Mouse (Mus musculus) common myeloid progenitor, adult 5-6 weeks (primary cell): Measurements from ENCODE around the gene Arhgef10l. TPM values are rescaled to one million over a fixed set of nuclear protein-coding genes. Genes with fewer than 3 reads are reported as not detected.

Experiments used
- ATAC-seq: replicated peaks from 2 replicates; pipeline ENCODE4 v1.8.0; 2016; ENCODE audit warnings: low read depth, mild to moderate bottlenecking, moderate TSS enrichment, inconsistent platforms; ENCODE audit not compliant: poor library complexity, severe bottlenecking
- total RNA-seq: library from RNA; stranded (forward); fragments of 200-1000, 187-1606 nt; gene quantifications from 2 replicates; pipeline ENCODE4 v1.2.3, GENCODE M21; 2017

Gene Arhgef10l
- total RNA-seq, 1 experiment from 2014 or later, result 1.8 TPM

GRCm38 (mm10) chr4:140615771-140616170, 50.0 kb downstream of the Arhgef10l start:
- 0 out of 2 replicates have a peak, but pooled peaks have one; percentile 19 for ATAC-seq

- no peak for ATAC-seq
These were observed 51.3 kb downstream of the Arhgef10l start for GRCm38 (mm10) chr4:140614553-140614952.

- ATAC-seq, result no peak
These were observed 51.7 kb downstream of the Arhgef10l start for GRCm38 (mm10) chr4:140614145-140614544.

GRCm38 (mm10) chr4:140610841-140611609, 54.8 kb downstream of the Arhgef10l start:
- ATAC-seq, result no peak

- ATAC-seq, result no peak
These were observed 57.5 kb downstream of the Arhgef10l start for GRCm38 (mm10) chr4:140608228-140608720.

GRCm38 (mm10) chr4:140606779-140607178, 59.0 kb downstream of the Arhgef10l start:
- no peak for ATAC-seq

GRCm38 (mm10) chr4:140606197-140606596, 59.6 kb downstream of the Arhgef10l start:
- no peak for ATAC-seq

GRCm38 (mm10) chr4:140605790-140606189, 60.0 kb downstream of the Arhgef10l start:
- ATAC-seq, result no peak

GRCm38 (mm10) chr4:140605247-140605646, 60.6 kb downstream of the Arhgef10l start:
- no peak for ATAC-seq

- ATAC-seq, result no peak
These were observed 61.3 kb downstream of the Arhgef10l start for GRCm38 (mm10) chr4:140604541-140604940.

GRCm38 (mm10) chr4:140602022-140602421, 63.8 kb downstream of the Arhgef10l start:
- ATAC-seq, result no peak

GRCm38 (mm10) chr4:140601153-140601552, 64.7 kb downstream of the Arhgef10l start:
- ATAC-seq, result no peak

GRCm38 (mm10) chr4:140598846-140599245, 67.0 kb downstream of the Arhgef10l start:
- no peak for ATAC-seq

- ATAC-seq, result no peak
These were observed 67.9 kb downstream of the Arhgef10l start for GRCm38 (mm10) chr4:140597928-140598327.

GRCm38 (mm10) chr4:140597378-140597777, 68.4 kb downstream of the Arhgef10l start:
- ATAC-seq, result no peak

GRCm38 (mm10) chr4:140593771-140594505, 71.9 kb downstream of the Arhgef10l start:
- no peak for ATAC-seq

- ATAC-seq, result no peak
These were observed 72.6 kb downstream of the Arhgef10l start for GRCm38 (mm10) chr4:140592990-140593770.

- peak; percentile 91 for ATAC-seq
These were observed 73.5 kb downstream of the Arhgef10l start for GRCm38 (mm10) chr4:140592217-140592759.

- ATAC-seq, result peak; percentile 53
These were observed 79.3 kb downstream of the Arhgef10l start for GRCm38 (mm10) chr4:140586478-140586877.

GRCm38 (mm10) chr4:140584240-140584639, 81.6 kb downstream of the Arhgef10l start:
- peak; percentile 57 for ATAC-seq
